Mouse (Mus musculus) embryo, embryonic 11 days (tissue): Measurements from ENCODE around the gene Elovl4.
A peak's percentile ranks its signal among the peaks of the same experiment; 100 is the strongest.

Experiments
- DNase-seq: peaks from one replicate; pipeline ENCODE4 v3.0.0-alpha.2; 2015

Elovl4 gene

DNA sequence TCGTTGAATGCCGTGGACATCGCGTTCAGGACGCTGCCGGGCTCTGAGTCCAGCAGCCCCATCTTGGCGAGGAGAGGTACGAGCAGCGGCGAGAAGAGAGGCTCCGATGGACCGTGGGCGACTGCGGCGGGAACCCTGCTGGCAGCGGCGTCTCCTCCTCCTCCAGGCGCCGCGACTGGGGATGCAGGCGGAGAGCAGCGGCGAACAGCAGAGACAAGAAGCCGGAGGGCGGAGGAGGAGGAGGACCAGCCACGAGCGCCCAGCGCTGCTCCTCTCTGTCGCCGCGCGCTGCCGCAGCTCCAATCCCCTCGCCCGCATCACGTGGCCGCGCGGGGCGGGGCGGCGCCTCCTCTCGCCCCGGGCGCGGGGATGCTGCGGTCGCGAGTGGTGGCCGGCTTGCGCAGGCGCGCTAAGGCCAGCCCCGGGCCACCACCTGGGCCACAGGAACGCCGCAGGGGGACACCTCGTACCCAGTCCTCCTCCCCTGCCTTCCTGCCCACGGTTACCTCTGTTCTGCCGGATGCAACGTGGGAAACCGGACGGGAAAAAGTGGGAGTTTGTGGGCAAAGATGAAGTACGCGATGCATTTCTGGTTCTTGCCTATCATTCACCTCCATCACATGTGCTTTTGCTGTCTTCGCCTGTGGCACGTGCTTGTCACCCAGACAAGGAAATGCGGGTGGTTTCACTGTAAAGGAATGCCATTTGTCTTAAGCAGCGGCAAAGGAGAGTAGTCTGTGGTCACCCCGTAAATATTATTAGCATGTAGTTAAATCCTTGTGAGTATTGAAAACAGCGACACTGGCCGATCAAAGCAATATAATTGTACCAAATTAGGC, at the start of gene Elovl4:
Gene Elovl4 (minus strand): TSS at position 301 of the 839 bp plus-strand sequence.
- peak; percentile 92 for DNase-seq

DNA sequence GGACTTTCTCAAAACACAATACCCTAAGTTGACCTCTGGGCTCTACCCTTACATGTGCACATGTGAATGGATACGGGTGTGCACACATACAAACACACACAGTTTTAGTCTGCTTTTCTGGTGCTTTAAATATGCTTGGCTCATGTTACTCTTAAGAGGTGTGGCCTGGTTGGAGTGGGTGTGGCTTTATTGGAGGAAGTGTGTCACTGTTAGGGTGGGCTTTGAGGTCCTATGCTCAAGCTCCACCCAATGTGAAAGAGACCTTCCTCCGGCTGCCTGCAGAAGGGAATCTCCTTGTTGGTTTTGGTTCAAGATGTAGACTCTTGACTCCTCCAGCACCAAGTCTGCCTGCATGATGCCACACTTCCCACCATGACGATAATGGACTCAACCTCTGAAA, 46.4 kb upstream of the Elovl4 start:
- DNase-seq, result no peak

DNA sequence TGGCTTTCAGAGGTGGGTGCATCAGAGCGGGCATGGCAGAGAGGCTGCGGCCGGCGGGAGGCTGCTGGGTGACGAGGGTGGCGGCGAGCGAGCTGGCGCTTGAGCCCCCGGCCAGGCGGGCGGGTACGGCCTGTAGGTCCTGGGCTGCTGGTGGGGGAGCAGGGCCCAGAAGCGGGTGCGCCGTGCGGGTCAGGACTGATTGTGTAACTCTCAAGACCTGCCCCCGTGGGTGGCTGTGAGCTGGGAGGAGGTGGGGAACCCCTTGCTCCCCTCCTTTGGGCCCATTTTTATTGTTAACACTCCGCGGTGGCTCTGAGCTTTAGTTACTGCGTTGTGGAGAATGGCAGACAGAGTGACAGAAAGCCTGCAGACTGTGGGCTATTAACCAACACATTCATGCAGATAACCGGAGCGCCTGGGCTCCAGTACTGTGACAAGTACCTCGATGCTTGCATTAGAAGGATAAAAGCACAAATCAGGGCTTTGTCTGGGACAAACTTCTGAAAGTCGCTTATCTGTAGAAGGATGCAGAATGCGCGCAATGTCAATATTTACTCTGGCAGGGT, 28.8 kb upstream of the Elovl4 start:
- no peak for DNase-seq

DNA sequence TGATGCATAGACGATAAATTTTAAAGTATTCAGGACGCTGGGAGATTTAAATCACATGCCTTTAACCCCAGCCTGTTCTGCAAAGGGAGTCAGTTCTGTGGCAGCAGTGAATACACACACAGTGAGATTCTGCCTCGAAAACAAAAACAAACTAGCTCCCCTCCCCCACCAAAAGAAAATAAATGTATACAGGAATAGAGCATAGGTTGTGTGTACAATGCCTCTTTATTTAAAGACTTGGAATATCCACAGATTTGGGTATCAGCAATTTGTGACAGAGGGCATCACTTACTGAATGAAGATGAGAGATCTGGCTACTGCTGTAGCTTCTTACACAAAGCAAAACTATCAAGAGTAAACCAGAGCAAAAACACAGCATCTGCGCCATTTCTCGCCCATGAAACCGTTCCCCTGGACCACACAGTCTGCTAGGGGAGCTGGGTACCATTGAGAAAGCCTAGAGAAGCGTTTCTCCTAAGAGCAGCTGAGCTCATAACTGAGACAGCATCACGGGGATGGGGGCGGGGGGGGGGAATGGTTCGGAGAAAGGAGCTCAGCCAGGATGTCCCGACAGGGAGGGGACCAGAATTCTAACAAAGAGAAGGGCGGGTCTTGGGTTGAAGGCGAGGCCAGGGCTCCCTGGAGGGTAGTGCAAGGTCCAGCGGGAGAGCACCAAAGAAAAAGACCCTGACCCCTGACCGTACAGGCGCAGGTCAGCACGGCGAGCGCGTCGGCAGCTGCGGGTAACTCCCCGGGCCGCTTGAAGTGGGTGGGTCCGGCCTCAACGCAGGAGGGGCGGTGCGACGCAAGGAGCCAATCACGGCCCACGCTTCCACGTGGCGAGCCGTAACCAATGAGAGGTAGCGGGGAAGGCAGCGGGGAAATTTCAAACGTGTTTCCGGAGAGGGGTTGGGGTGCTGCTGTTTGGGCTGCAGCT, 28.0 kb upstream of the Elovl4 start, which contains the start of gene Ttk:
Gene Ttk (plus strand): TSS at position 879 of the 937 bp plus-strand sequence.
- DNase-seq, result peak; percentile 97

DNA sequence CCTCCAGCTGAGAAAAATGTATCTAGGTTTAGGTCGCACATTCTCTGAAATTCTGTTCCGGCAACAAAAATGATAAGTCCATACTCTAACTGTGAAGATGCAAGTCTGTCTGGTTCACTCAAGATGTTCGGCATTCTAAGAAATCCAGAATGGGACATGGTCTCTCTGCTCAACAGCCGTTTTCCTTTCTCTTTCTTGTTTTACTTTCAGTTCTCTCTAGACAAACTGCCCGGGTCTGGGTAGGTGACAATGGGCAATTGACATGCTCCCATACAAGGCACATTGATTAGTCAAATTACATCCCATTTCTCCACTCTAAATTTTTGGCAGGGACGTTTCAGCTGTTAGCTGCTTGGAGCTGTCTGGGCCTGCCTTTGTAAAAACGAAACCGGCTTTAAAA, 25.1 kb upstream of the Elovl4 start:
- no peak for DNase-seq

DNA sequence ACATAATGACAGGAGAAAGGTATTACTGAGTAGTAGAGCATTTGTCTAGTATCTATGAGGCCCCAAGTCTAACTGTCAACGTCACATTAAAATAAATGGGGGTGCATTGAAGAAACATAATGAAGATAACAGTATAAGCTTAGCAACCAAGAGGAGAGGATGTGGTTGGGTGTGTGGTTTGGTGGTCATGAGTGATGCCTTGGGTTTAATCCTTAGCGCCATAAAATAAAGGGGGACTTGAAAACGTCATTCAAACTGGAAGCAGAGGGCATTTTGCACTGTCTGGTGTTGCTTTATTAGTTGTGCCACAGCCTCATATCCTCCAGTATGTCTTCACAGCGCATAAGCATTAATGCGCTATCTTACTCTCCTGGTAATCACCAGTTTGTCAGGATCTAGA, 23.8 kb upstream of the Elovl4 start:
- DNase-seq, result no peak

DNA sequence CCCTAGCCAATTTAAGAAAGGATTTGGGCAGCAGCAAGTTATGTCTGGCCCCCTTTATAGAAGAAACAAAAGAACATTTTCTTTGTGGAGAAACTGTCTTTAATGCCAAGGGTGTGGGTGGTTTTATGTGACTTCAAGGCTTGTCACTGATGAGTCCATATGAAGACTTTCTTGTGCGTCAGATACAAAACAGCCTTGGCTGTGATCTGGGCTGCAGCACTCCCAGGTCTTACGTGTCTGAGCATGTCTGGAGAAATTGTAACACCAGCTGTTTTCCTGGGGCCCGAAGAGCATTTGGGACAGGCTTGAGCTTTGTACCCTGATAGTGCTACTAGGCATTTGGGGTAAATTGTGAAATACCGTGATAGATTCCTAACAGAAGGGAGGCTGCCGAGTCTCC, 16.8 kb upstream of the Elovl4 start:
- DNase-seq, result no peak

DNA sequence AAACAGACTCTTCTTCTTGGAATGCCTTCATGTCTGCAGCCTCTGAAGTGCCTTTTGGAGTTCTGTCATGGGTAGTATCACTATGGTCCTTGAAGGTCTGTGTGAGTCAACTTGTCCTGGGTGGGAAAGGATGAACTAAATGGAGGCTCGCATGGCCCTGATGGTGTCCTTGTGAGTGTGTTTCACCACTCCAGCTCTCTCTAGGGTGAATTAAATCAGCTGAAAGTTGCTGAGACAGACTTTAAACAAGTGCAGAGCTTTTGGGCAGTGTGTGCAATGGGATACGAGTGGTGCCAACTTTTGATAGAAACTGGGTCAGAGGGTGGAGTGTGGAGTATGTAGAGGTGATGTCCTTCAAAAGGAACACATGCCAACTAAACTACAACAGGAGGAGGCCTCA, 14.9 kb upstream of the Elovl4 start:
- no peak for DNase-seq

DNA sequence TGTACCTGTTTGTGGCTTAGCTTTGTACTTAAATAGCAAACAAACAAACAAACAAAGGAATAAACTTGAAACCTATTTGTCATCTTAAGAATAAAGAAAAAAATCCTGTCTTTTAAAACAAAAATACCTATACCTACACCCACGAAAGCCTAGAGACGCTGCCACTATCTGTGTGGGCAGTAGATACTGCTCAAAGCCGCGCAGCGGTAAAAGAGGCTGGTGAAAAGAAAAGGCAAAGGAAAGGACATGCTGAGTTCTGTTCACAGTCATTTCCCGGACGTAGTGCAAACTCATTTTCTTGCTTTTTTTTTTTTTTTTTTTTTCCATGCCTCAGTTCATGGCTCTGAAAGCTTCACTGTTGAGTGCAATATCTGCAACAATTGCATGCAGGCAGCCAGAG, 13.1 kb upstream of the Elovl4 start:
- no peak for DNase-seq

DNA sequence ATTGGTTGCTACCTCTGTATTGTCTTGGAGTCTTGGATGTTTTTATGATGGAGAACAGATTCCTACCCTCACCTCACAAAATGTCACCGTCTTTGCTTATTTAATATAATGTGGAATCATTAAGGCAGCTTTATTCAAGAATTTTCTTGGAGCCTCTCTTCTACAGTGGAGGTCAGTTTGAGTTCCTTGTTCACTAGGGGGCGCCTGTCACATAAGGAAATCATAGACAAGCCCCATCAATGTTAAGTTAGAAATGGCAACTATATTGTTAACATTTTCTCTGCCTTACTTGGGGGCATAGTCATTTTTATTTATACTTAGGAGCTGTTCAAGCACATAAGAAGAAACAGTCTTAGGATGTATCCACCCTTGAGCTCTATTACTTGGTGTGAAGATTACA, 1.5 kb upstream of the Elovl4 start:
- DNase-seq, result peak; percentile 83

DNA sequence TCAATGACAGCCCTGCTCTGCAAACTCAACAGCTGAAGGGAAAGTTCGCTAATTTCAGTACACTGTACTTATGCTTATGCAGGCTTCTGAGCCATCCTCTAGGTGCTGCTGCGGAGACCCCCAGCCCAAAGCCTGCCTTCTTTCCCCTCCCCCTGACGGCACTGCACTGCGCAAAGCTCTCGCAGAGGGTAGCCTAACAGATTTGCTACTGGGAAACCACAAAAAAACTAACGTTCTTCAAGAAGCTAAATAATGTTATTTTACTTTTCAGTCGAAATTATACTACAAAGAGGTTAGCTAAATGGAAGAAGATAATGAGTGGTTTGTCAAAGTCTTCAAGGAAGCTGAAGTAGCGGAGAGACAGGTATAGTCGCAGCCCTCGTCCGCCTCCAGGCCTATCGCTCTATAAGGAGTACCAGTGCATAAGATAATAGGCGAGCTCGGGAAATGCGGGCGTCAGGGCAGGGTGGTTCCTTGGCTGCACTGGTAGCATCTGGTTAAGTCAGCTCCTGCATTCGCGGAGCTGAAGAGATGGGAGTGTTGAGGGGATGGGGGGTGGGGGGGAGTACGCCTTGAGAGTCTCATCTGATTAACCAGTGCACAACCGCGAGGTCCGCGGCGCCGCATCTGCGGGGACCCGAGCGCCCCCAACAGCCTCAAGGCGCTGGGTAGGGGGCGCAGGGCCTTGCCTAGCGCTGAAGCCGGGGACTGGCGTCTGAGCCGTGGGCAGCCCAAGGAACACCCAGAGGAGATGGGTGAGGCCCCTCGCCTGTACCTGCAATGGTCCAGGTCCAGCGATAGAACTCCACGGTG, 707 bp downstream of the Elovl4 start:
- DNase-seq, result peak; percentile 82

DNA sequence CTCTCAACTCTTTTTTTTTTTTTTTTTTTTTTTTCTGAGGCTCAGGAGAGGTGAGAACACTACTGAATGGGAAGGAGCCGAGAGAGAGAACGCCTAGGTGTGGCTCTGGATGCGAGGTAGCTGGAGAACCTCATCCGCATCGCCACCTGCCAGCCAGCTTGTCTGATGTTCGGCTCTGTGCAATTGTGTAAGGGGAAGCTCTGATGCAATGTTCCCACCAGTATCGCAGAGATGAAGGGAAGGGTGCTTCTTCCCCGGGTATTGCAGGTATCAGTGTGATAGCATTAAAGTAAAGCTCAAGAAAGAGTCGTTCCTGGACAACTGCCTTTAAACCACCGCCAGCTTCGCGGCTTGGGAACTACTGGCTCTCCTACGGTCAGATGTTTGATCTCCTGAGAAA, 1.7 kb downstream of the Elovl4 start:
- DNase-seq, result no peak

DNA sequence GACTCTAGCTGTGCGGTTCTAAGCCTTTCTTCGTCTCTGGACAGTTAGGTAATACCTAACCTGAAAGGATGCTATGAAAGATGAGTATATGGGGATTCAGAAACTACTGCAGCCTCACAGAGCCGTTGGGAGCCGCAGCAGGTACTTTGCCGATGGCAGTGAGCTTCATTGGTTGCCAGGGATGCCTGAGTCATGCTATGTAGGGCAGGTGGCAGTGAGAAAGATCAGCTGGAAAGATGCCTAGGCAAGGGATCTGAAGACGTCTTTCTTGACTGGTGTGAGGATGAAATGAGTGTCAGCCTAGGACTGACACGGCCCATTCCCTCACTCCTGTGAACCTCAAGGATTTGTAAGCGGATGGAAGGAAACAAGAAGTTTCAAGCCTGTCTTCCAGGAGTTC, 8.2 kb downstream of the Elovl4 start:
- no peak for DNase-seq

DNA sequence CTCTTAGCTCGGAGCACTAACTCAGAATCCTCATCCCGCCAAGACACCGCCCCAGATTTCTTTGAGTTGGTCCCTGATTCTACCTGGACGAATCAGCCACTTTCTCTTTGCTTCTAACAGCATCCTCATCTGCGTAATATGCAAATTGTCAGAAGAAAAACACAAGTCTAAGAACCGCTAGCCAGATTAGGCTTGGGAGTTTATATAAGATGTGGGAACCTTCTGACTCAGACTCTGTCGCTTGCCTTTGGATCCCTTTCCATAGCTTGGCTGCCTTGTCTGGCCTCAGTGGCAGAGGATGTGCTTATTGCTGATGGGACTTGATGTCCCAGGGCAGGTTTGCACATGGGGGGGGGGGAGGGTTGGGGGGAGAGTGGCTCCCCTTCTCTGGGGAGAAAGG, 9.2 kb downstream of the Elovl4 start:
- DNase-seq, result no peak

DNA sequence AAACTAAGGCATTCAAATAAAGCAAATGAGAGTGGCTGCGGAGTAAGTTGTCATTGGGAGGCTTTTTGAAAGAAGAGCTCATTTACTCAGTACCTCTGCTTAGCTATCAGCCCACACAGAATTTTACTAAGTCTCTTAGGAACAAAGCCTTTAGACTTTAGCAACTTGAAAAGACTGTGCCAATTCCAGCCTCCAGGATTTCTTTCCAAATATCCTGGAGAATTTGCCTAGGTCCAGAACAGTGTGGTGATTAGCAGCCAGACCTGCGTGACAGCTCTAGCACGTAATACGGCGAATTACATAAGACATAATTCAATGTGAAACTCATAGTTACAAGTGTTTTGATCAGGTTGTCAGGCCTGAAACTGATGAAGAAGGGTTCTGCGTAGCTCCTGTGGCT, 16.8 kb downstream of the Elovl4 start:
- DNase-seq, result no peak

DNA sequence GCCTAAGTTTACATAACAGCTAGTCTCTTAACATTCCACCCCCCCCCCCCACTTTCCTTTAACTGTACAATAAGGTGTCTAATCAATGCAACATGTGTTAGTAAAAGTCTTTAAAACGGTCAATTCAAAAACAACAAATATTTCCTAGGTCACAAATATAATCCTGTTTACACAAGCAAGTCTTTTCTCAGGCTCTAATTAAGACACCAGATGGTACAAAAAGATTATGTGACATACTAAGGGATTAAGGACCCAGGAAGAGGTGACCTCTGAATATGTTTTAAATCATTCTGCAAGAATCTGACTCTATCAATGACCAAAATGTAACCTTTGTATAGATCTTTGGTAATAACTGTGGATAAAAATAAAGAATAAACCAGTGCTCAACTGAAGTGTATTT, 20.6 kb downstream of the Elovl4 start:
- no peak for DNase-seq

DNA sequence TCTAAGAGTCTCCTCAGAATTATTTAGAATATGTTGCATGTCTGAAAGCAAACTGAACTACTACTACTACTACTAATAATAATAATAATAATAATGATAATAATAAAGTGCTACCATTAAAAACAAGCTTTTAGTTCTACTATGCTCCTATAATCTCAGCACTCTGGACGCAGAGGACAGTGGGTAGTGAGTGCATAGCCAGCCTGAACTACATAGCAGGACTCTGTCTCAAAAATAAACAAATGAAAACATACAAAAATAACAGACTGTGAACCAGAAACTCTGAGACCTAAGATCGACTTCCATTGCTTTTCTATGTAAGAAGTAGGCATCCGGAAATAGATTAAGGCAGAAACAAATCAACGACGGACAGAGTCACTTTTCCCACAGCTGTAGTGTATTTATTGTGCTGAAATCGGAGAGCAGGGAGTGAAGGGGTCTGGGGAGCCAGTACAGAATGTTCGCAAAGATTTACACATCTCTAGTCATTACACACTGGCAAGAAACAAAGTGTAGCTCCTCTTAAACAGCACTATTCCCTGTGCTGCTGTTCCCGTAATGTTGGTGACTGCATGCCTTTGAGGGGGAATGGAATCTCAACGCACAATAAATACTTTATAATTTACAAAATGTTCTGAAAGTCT, 27.6 kb downstream of the Elovl4 start:
- DNase-seq, result no peak

DNA sequence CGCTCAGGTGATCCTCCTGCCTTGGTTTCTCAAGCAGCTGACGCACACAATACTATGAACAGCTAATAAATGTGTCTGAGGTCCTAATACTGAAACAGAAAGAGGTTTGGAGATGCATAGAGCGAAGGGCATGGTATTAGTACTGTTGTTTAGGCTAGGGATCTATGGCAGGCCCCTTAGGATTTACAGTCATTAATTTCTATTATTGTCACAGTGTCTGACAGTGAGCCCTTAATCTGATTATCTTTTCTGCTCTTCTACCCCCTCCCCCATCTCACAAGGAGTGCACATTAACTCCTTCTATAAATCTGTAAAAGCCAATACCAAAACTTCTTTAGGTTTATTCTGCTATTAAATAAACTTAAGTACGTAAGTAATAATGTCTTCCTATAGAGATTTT, 44.8 kb downstream of the Elovl4 start:
- DNase-seq, result no peak

DNA sequence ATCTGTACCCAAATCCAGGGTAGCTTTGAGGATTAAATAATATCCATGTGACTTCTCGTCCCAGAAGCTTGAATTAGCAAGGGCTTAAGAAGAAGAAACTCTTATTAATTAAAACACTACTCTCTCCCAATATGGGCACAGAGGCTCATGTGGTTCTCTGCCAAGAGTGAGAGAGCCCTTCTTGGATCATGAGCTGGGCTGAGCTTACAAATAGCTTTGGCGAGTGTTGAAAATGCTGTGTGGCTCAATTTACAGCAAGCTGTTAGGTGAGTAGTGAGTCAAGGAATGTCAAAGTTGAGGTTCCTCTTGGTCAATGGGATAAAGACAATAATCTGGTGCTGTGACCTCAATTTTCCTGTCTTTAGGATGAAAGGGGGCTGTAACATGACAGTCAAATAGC, 74.2 kb downstream of the Elovl4 start:
- DNase-seq, result no peak

DNA sequence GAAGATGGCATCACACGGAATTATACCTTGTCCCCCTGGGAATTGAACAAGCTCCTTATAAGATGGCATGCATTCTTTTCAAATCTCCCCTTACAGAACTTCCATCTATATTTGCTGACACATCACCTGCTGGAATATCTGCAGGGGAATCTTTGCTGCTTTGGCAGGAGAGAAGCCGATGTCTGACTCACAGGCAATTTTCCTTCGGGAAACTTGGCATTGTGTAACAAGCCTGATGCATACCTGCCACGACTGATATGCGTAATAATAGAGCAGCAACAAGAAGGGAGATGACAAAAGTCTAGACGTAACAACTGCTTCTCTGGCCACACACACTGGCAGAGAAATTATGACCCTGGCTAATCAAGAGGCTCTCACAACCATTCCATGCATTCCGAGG, 75.2 kb downstream of the Elovl4 start:
- DNase-seq, result no peak
